Mouse (Mus musculus) heart, adult 2 months (tissue): ENCODE measurements around the gene Eif2b5. TPM values are rescaled to one million over a fixed set of nuclear protein-coding genes. Genes with fewer than 3 reads are reported as not detected.

Experiments
- DNase-seq, 2 experiments: peaks; one replicate each; pipeline ENCODE4 v3.0.0; 2021
- H3K27ac ChIP-seq: fragments of 200-600 bp; 2 replicates; pipeline ENCODE4 v1.8.1; 2022
- H3K27me3 ChIP-seq: fragments of 200-500 bp; 2 replicates; pipeline ENCODE4 v1.6.1; 2012; ENCODE audit warnings: mild to moderate bottlenecking, low read length, inconsistent platforms, mixed read lengths; ENCODE audit not compliant: control insufficient read depth, insufficient read depth
- H3K36me3 ChIP-seq: fragments of 200-500 bp; 2 replicates; pipeline ENCODE4 v1.6.1; 2012; ENCODE audit warnings: low read length, inconsistent platforms; ENCODE audit not compliant: control insufficient read depth, insufficient read depth
- H3K4me1 ChIP-seq: fragments of 200-500 bp; 2 replicates; pipeline ENCODE4 v1.6.1; 2011; ENCODE audit warnings: low read length; ENCODE audit not compliant: control insufficient read depth, insufficient read depth
- H3K4me3 ChIP-seq: fragments of 200-600 bp; 2 replicates; pipeline ENCODE4 v1.8.1; 2022
- H3K79me2 ChIP-seq: fragments of 200-500 bp; replicated peaks from 2 replicates; pipeline ENCODE4 v1.6.1; 2012; ENCODE audit warnings: mild to moderate bottlenecking, inconsistent platforms, low read length, moderate library complexity, mixed read lengths; ENCODE audit not compliant: control insufficient read depth, insufficient read depth
- H3K9ac ChIP-seq: fragments of 200-500 bp; 2 replicates; pipeline ENCODE4 v1.6.1; 2012; ENCODE audit warnings: low read depth, mild to moderate bottlenecking, control low read depth, inconsistent platforms, low read length, mixed read lengths
- CTCF ChIP-seq: fragments of 200-600 bp; IDR thresholded peaks from 2 replicates; pipeline ENCODE4 v1.8.1; 2022; ENCODE audit warnings: antibody characterized with exemption, mild to moderate bottlenecking, moderate library complexity
- EP300 ChIP-seq: fragments of 200-500 bp; IDR thresholded peaks from 2 replicates; pipeline ENCODE4 v1.6.1; 2011; ENCODE audit warnings: low read depth, low read length, control low read depth; ENCODE audit not compliant: insufficient read depth
- POLR2A ChIP-seq: fragments of 200-500 bp; IDR thresholded peaks from 2 replicates; pipeline ENCODE4 v1.6.1; 2011; ENCODE audit warnings: mild to moderate bottlenecking, low read depth, low read length, control low read depth; ENCODE audit not compliant: insufficient read depth
- WGBS: fragments of 180-500 bp; shearing (Covaris S2); methylation state at CpG from one replicate; pipeline ENCODE4 v1.1.7; 2018; 5-methylcytosine and 5-hydroxymethylcytosine counted together
- intact Hi-C: fragments of 180-260 bp; cut with DNase I; formaldehyde crosslinking; loops from one replicate; pipeline ENCODE4 v1.15.1; 2025
- polyA plus RNA-seq: library from polyadenylated mRNA; depleted of rRNA; stranded (reverse); fragments of >200 nt; gene quantifications from 2 replicates; pipeline ENCODE4 v1.2.3, GENCODE M21; 2012
- total RNA-seq, 2 experiments: library from RNA; stranded (reverse); gene quantifications; 2 replicates each; pipeline ENCODE4 v1.2.3; 2021

The Eif2b5 gene
- total and polyA plus RNA-seq, 3 experiments = 26.0 to 60.1 (median 49.9) TPM

GRCm38 (mm10) chr16:20517701-20518374 is 19.2 kb downstream of the Eif2b5 start:
- DNase-seq = peak in 1 of 2 experiments; percentile 48
- Histone ChIP-seq H3K79me2 (peaks cover 2% of the 10 kb centered on the region; the same call in 1 of the 2 replicates), H3K4me1 (no peaks in the 10 kb centered on the region; the same call in 1 of the 2 replicates), H3K4me3 (peak overlapping the region; percentile 89), H3K9ac (peak overlapping the region; percentile 90), H3K27ac (peak overlapping the region; percentile 91), H3K27me3 (no peaks in the 10 kb centered on the region), H3K36me3 (no peaks in the 10 kb centered on the region)
- TF ChIP-seq EP300 (0 out of 2 replicates have a peak, but pooled peaks have one; percentile 4), CTCF (no peak), POLR2A (no peak)
- WGBS = 0% methylated on average over 6 of the region's 6 CpGs
- intact Hi-C loops = loop anchor here (1.0 to 5.0 kb wide), 3 partner anchors 16 to 134 kb away; partner anchors contain the start of genes Alg3, Eef1akmt4, Gm49333 and Psmd2

- no peak overlapping the region for H3K27ac ChIP-seq
- no peaks in the 10 kb centered on the region for H3K36me3 ChIP-seq
- no peaks in the 10 kb centered on the region for H3K27me3 ChIP-seq
- DNase-seq = no peak
- no peak overlapping the region for H3K4me3 ChIP-seq
- no peaks in the 10 kb centered on the region for H3K79me2 ChIP-seq
- WGBS = 84% methylated on average over 10 of the region's 10 CpGs
- H3K4me1 ChIP-seq = no peaks in the 10 kb centered on the region
- TF ChIP-seq CTCF (no peak), EP300 (no peak), POLR2A (no peak)
- intact Hi-C loops = no loop called here
- H3K9ac ChIP-seq = no peak overlapping the region
These were observed 25.3 kb downstream of the Eif2b5 start for GRCm38 (mm10) chr16:20523886-20524285.

- no peak overlapping the region for H3K9ac ChIP-seq
- 87% methylated on average over 5 of the region's 5 CpGs for WGBS
- no peak overlapping the region for H3K27ac ChIP-seq
- H3K4me3 ChIP-seq = no peak overlapping the region
- H3K79me2 ChIP-seq = no peaks in the 10 kb centered on the region
- H3K27me3 ChIP-seq = no peaks in the 10 kb centered on the region
- no peaks in the 10 kb centered on the region for H3K4me1 ChIP-seq
- no peaks in the 10 kb centered on the region for H3K36me3 ChIP-seq
- intact Hi-C loops = no loop called here
- DNase-seq = no peak
- no peak for TF ChIP-seq POLR2A
- TF ChIP-seq CTCF = no peak
- no peak for TF ChIP-seq EP300
These were observed 30.2 kb downstream of the Eif2b5 start for GRCm38 (mm10) chr16:20528779-20529178.

GRCm38 (mm10) chr16:20529375-20529774 is 30.8 kb downstream of the Eif2b5 start:
- Histone ChIP-seq H3K27ac (no peak overlapping the region), H3K4me1 (no peaks in the 10 kb centered on the region), H3K27me3 (no peaks in the 10 kb centered on the region), H3K79me2 (no peaks in the 10 kb centered on the region), H3K4me3 (no peak overlapping the region), H3K9ac (no peak overlapping the region), H3K36me3 (no peaks in the 10 kb centered on the region)
- 72% methylated on average over 1 of the region's 1 CpGs for WGBS
- TF ChIP-seq CTCF (no peak), POLR2A (no peak), EP300 (no peak)
- intact Hi-C loops = no loop called here
- DNase-seq = no peak

- H3K27ac ChIP-seq = no peak overlapping the region
- 95% methylated on average over 20 of the region's 20 CpGs for WGBS
- no peak for DNase-seq
- H3K4me3 ChIP-seq = no peak overlapping the region
- no peaks in the 10 kb centered on the region; the same call in 1 of the 2 replicates for H3K4me1 ChIP-seq
- no peak for TF ChIP-seq CTCF
- TF ChIP-seq POLR2A = no peak
- TF ChIP-seq EP300 = no peak
- no peaks in the 10 kb centered on the region for H3K27me3 ChIP-seq
- H3K79me2 ChIP-seq = no peaks in the 10 kb centered on the region
- no peak overlapping the region for H3K9ac ChIP-seq
- no peaks in the 10 kb centered on the region for H3K36me3 ChIP-seq
- intact Hi-C loops = no loop called here
These were observed 32.3 kb downstream of the Eif2b5 start for GRCm38 (mm10) chr16:20530941-20531340.

- H3K27me3 ChIP-seq = no peaks in the 10 kb centered on the region
- DNase-seq = no peak
- H3K27ac ChIP-seq = 0 out of 2 replicates have a peak overlapping the region, but pooled peaks have one; percentile 32
- no peak overlapping the region for H3K9ac ChIP-seq
- no peak for TF ChIP-seq POLR2A
- TF ChIP-seq EP300 = no peak
- no peak for TF ChIP-seq CTCF
- H3K4me3 ChIP-seq = no peak overlapping the region
- peaks cover 7% of the 10 kb centered on the region for H3K79me2 ChIP-seq
- peaks cover 6% of the 10 kb centered on the region for H3K36me3 ChIP-seq
- 38% methylated on average over 10 of the region's 10 CpGs for WGBS
- peaks cover 7% of the 10 kb centered on the region for H3K4me1 ChIP-seq
- intact Hi-C loops = loop anchor here (1.0 to 5.0 kb wide), 5 partner anchors 14 to 138 kb away; partner anchors contain the start of genes Abcc5, Abcf3 and Eif2b5
These were observed 36.1 kb downstream of the Eif2b5 start for GRCm38 (mm10) chr16:20534617-20535295.
